Mouse (Mus musculus): ENCODE data around the gene Slc52a3.

Slc52a3 gene

GRCm38 (mm10) chr2:152048003-152048980 lies 52.0 kb downstream of the Slc52a3 start:
- no peak for DNase-seq (ENCODE audit: low spot score)

GRCm38 (mm10) chr2:152048981-152049441 lies 52.7 kb downstream of the Slc52a3 start:
- DNase-seq (ENCODE audit: low spot score): no peak

GRCm38 (mm10) chr2:152049611-152050270 lies 53.4 kb downstream of the Slc52a3 start:
- no peak for DNase-seq (ENCODE audit: low spot score)

GRCm38 (mm10) chr2:152050316-152050715 lies 54.0 kb downstream of the Slc52a3 start:
- no peak for DNase-seq (ENCODE audit: low spot score)

- no peak for DNase-seq (ENCODE audit: low spot score)
Measured at GRCm38 (mm10) chr2:152051985-152052384, 55.7 kb downstream of the Slc52a3 start.

GRCm38 (mm10) chr2:152055406-152055805 lies 59.1 kb downstream of the Slc52a3 start:
- no peak for DNase-seq (ENCODE audit: low spot score)

- DNase-seq (ENCODE audit: low spot score): no peak
Measured at GRCm38 (mm10) chr2:152056368-152057251, 60.3 kb downstream of the Slc52a3 start.

GRCm38 (mm10) chr2:152057252-152057563 lies 60.9 kb downstream of the Slc52a3 start:
- no peak for DNase-seq (ENCODE audit: low spot score)
